Mouse (Mus musculus) lung, embryonic 16.5 days (tissue): Measurements from ENCODE around the gene Clec2g. TPM values are rescaled to one million over a fixed set of nuclear protein-coding genes. Genes with fewer than 3 reads are reported as not detected.

ENCODE experiments used
- ATAC-seq: fragments of 200-750 bp; cut with Nextera tagmentation; 2 replicates; pipeline ENCODE4 v1.8.0; 2017; ENCODE audit warnings: low read depth, mild to moderate bottlenecking, moderate library complexity
- H3K27ac ChIP-seq: fragments of 300-500 bp; sonication (generic); 2 replicates; pipeline ENCODE4 v1.5.1; 2014; ENCODE audit warnings: mild to moderate bottlenecking, control low read depth, low read length
- H3K27me3 ChIP-seq: fragments of 300-500 bp; sonication (generic); 2 replicates; pipeline ENCODE4 v1.6.1; 2014; ENCODE audit warnings: low read depth, low read length, mixed read lengths; ENCODE audit not compliant: control insufficient read depth, insufficient read depth
- H3K36me3 ChIP-seq: fragments of 300-500 bp; sonication (generic); 2 replicates; pipeline ENCODE4 v1.6.1; 2014; ENCODE audit warnings: low read length; ENCODE audit not compliant: control insufficient read depth, insufficient read depth
- H3K4me1 ChIP-seq: fragments of 300-500 bp; sonication (generic); replicated peaks from 2 replicates; pipeline ENCODE4 v1.6.1; 2014; ENCODE audit warnings: low read length, mixed read lengths; ENCODE audit not compliant: control insufficient read depth, insufficient read depth
- H3K4me2 ChIP-seq: fragments of 300-500 bp; sonication (generic); 2 replicates; pipeline ENCODE4 v1.6.1; 2014; ENCODE audit warnings: low read depth, low read length, control low read depth
- H3K4me3 ChIP-seq: fragments of 300-500 bp; sonication (generic); 2 replicates; pipeline ENCODE4 v1.5.1; 2014; ENCODE audit warnings: mild to moderate bottlenecking, low read length, control low read depth
- H3K9ac ChIP-seq: fragments of 300-500 bp; sonication (generic); 2 replicates; pipeline ENCODE4 v1.6.1; 2014; ENCODE audit warnings: low read length, control low read depth
- H3K9me3 ChIP-seq: fragments of 300-500 bp; sonication (generic); 2 replicates; pipeline ENCODE4 v1.6.1; 2016; ENCODE audit warnings: low read length; ENCODE audit not compliant: control insufficient read depth
- WGBS: fragments of 180-500 bp; shearing (Covaris S2); extraction: QIAGEN DNeasy Blood & Tissue Kit; methylation state at CpG from one replicate; pipeline ENCODE4 v1.1.7; 2014; 5-methylcytosine and 5-hydroxymethylcytosine counted together
- polyA plus RNA-seq: library from polyadenylated mRNA; unstranded; fragments of >200 nt; fragmentation: Nextera tagmentation; extraction: Ambion mirVana; gene quantifications from 2 replicates; pipeline ENCODE4 v1.2.1, GENCODE M21; 2015

Gene Clec2g
- polyA plus RNA-seq, 1 experiment from 2014 or later, result not detected

- peak; percentile 78 for ATAC-seq
- peaks cover 12% of the 10 kb centered on the region; the same call in 1 of the 2 replicates for H3K4me1 ChIP-seq
- H3K27me3 ChIP-seq, result no peaks in the 10 kb centered on the region
- no peaks in the 10 kb centered on the region for H3K9me3 ChIP-seq
- no peak overlapping the region for H3K4me3 ChIP-seq
- peak overlapping the region; percentile 28; the same call in 1 of the 2 replicates for H3K9ac ChIP-seq
- peak overlapping the region; percentile 81 for H3K27ac ChIP-seq
- H3K4me2 ChIP-seq, result peak overlapping the region; percentile 30
- 42% methylated on average over 3 of the region's 3 CpGs for WGBS
- no peaks in the 10 kb centered on the region for H3K36me3 ChIP-seq
Measured at GRCm38 (mm10) chr6:128992753-128993152, 58.6 kb downstream of the Clec2g start.

DNA sequence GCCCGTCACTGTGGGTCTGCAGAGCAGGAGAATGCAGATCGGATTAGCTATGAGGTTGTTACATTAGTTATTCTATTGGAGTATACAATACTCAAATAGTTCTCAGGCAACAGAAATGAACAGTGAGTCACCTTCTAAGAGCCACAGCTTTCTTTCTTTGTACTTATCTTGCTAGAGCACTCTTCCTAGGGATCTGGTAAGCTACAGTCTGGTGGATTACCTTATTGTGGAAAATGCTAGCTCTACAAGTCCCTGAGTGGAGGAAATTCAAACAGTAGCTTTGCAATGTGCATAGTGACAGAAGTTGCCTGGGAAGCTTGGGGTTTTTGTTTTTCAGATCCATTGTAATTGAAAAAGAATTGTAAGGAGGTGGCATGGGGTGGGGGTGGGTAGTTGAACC lies 59.0 kb downstream of the Clec2g start:
- H3K4me3 ChIP-seq, result no peak overlapping the region
- WGBS, result 56% methylated on average over 2 of the region's 2 CpGs
- H3K9me3 ChIP-seq, result no peaks in the 10 kb centered on the region
- ATAC-seq, result no peak
- no peaks in the 10 kb centered on the region for H3K36me3 ChIP-seq
- peak overlapping the region; percentile 30 for H3K4me2 ChIP-seq
- no peaks in the 10 kb centered on the region for H3K27me3 ChIP-seq
- peak overlapping the region; percentile 81 for H3K27ac ChIP-seq
- peaks cover 12% of the 10 kb centered on the region; the same call in 1 of the 2 replicates for H3K4me1 ChIP-seq
- H3K9ac ChIP-seq, result peak overlapping the region; percentile 28; the same call in 1 of the 2 replicates

- H3K27me3 ChIP-seq, result no peaks in the 10 kb centered on the region
- WGBS, result 68% methylated on average over 4 of the region's 4 CpGs
- no peak overlapping the region for H3K9ac ChIP-seq
- H3K27ac ChIP-seq, result no peak overlapping the region
- no peaks in the 10 kb centered on the region for H3K9me3 ChIP-seq
- H3K4me3 ChIP-seq, result no peak overlapping the region
- no peak overlapping the region for H3K4me2 ChIP-seq
- H3K36me3 ChIP-seq, result no peaks in the 10 kb centered on the region
- peaks cover 12% of the 10 kb centered on the region; the same call in 1 of the 2 replicates for H3K4me1 ChIP-seq
- ATAC-seq, result no peak
Measured at GRCm38 (mm10) chr6:128994336-128994735, 60.2 kb downstream of the Clec2g start.

- H3K27ac ChIP-seq, result no peak overlapping the region
- no peak overlapping the region for H3K4me3 ChIP-seq
- no peaks in the 10 kb centered on the region for H3K27me3 ChIP-seq
- peaks cover 12% of the 10 kb centered on the region; the same call in 1 of the 2 replicates for H3K4me1 ChIP-seq
- no peaks in the 10 kb centered on the region for H3K9me3 ChIP-seq
- no peak for ATAC-seq
- no peak overlapping the region for H3K4me2 ChIP-seq
- no peak overlapping the region for H3K9ac ChIP-seq
- no peaks in the 10 kb centered on the region for H3K36me3 ChIP-seq
- WGBS, result 51% methylated on average over 5 of the region's 5 CpGs
Measured at GRCm38 (mm10) chr6:128994742-128995141, 60.6 kb downstream of the Clec2g start.

GRCm38 (mm10) chr6:128995250-128996053 lies 61.3 kb downstream of the Clec2g start:
- H3K9me3 ChIP-seq, result no peaks in the 10 kb centered on the region
- WGBS, result 78% methylated on average over 7 of the region's 7 CpGs
- H3K27me3 ChIP-seq, result no peaks in the 10 kb centered on the region
- H3K4me2 ChIP-seq, result no peak overlapping the region
- H3K4me3 ChIP-seq, result no peak overlapping the region
- 0 out of 2 replicates have a peak, but pooled peaks have one; percentile 8 for ATAC-seq
- peaks cover 12% of the 10 kb centered on the region; the same call in 1 of the 2 replicates for H3K4me1 ChIP-seq
- no peak overlapping the region for H3K27ac ChIP-seq
- H3K9ac ChIP-seq, result no peak overlapping the region
- H3K36me3 ChIP-seq, result no peaks in the 10 kb centered on the region

GRCm38 (mm10) chr6:128996054-128996767 lies 62.0 kb downstream of the Clec2g start:
- Histone ChIP-seq H3K9ac (no peak overlapping the region; the same call in 1 of the 2 replicates), H3K4me1 (peaks cover 12% of the 10 kb centered on the region; the same call in 1 of the 2 replicates), H3K36me3 (no peaks in the 10 kb centered on the region), H3K4me3 (no peak overlapping the region), H3K27ac (no peak overlapping the region), H3K9me3 (no peaks in the 10 kb centered on the region), H3K27me3 (no peaks in the 10 kb centered on the region), H3K4me2 (no peak overlapping the region)
- ATAC-seq, result 0 out of 2 replicates have a peak, but pooled peaks have one; percentile 14
- 57% methylated on average over 3 of the region's 3 CpGs for WGBS

- no peak overlapping the region for H3K27ac ChIP-seq
- 72% methylated on average over 13 of the region's 13 CpGs for WGBS
- H3K4me1 ChIP-seq, result peaks cover 12% of the 10 kb centered on the region; the same call in 1 of the 2 replicates
- no peaks in the 10 kb centered on the region for H3K36me3 ChIP-seq
- no peak overlapping the region for H3K4me3 ChIP-seq
- H3K9me3 ChIP-seq, result no peaks in the 10 kb centered on the region
- ATAC-seq, result no peak
- H3K27me3 ChIP-seq, result no peaks in the 10 kb centered on the region
- no peak overlapping the region for H3K9ac ChIP-seq
- H3K4me2 ChIP-seq, result no peak overlapping the region
Measured at GRCm38 (mm10) chr6:128996768-128997442, 62.7 kb downstream of the Clec2g start.

- Histone ChIP-seq H3K27ac (no peak overlapping the region), H3K4me2 (no peak overlapping the region), H3K9me3 (no peaks in the 10 kb centered on the region; the same call in 1 of the 2 replicates), H3K4me3 (no peak overlapping the region), H3K4me1 (no peaks in the 10 kb centered on the region; the same call in 1 of the 2 replicates), H3K9ac (no peak overlapping the region), H3K27me3 (no peaks in the 10 kb centered on the region), H3K36me3 (no peaks in the 10 kb centered on the region)
- 79% methylated on average over 2 of the region's 2 CpGs for WGBS
- ATAC-seq, result no peak
Measured at GRCm38 (mm10) chr6:129001392-129001791, 67.2 kb downstream of the Clec2g start.
